Mouse (Mus musculus) activated CD4-positive, CD25-positive, alpha-beta regulatory T cell, adult 4 months (primary cell): ENCODE measurements around the gene Npas3. TPM values are rescaled to one million over a fixed set of nuclear protein-coding genes. Genes with fewer than 3 reads are reported as not detected.

Source experiments
- ATAC-seq: one replicate; pipeline ENCODE4 v1.8.0; 2017
- polyA plus RNA-seq, 2 experiments: library from polyadenylated mRNA; unstranded; fragments of 100-300 nt; shearing (Covaris generic); gene quantifications; one replicate each; pipeline ENCODE4 v1.2.1; 2017

Gene Npas3
- polyA plus RNA-seq, 2 experiments from 2014 or later, result 0.05 TPM; not detected in 1

DNA sequence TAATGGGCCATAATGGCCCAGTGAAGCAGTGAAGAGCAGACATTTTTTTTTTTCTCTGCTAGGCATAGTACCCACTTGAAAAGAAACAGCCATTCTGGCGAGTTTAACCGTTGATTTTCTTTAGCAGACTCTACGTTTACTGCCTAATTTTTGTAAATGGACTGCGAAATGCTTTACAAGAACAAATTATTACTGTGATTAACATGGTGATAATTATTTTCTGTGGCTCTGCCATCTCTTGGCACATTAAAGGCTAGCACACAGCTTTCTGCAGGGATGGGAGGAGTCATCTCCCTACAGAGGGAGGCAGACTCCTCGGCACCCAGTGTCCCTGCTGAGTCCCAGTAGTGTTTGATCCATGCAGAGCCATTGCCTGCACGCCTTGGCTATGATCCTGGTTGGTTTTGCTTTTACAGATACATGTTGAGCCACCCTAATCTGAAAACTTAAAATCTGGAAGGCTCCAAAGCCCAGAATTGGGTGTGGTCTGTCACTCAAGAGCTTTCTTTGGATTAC, 341.0 kb downstream of the Npas3 start:
- no peak for ATAC-seq

DNA sequence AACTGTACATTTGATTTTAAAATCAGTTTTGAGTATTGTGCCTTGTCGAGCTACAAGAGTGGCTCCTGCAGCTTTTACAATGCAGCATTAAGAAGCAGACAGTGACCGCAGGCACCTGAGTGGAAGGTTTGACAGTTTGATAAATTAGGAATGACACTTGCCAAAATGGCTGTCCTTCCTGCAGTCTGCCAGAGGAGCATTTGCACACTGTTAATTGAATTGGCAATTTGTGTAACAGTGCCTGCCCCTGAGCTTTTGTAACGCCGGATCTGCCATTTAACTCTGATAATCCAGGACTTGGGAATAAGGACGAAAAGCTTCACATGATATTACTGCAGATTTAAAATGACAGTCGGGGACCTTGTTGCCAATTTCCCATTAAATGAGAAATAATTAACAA, 357.2 kb downstream of the Npas3 start:
- no peak for ATAC-seq

DNA sequence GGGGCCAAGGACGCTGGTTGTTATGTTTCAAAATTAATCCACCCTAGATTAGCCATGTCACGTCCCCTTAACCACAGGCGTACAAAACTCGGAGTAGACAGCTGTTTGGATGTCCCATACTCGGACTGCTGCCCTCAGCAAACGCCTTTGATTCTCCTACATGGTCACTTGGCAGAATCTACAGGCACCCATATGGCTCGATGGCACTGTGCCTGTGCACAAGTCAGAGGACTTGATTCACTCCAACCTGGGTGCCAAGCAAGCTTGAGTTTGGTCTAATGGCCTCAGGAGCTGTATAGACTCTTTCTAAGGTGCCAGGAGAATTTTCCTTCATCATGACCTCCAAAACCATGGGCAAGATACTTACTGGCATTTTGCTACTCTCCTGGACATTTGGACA, 363.6 kb downstream of the Npas3 start:
- no peak for ATAC-seq

DNA sequence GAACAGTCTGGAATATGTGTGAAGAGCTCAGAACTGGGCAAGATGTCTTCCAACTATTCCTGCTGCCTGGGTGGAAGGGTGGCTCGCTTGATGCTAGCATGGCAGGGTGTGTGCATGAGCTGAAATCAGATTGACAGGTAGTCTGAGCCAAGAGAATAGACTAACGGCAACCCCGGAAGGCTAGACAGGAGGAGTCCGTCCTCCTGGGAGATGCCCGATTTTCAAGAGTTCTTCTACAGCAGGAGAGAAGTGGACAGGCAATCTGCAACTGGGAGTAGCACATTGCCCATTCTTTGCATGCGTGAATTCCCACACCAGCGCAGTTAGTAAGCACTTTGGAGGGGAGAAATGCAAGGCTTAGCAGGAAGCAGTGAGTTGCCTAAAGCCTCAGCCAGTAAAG, 372.8 kb downstream of the Npas3 start:
- no peak for ATAC-seq

DNA sequence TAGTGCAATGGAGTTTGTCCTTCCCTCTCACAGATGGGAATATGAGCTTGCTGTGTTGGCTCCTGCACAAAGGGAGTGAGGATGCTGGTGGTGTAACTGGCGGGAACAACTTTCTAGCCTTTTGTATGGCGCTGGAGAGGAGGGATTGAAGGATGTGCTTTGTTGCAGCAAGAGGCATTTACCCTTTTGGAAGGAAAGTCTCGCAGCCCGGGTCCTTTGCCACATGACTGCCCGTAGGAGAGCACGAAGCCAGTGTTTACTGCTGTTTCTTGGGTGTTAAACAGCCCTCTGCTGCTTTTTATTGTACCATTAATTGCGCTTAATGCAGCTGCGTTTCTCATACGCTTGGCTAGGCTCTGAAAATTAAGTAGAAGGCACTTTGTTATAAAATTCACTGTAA, 375.3 kb downstream of the Npas3 start:
- no peak for ATAC-seq

DNA sequence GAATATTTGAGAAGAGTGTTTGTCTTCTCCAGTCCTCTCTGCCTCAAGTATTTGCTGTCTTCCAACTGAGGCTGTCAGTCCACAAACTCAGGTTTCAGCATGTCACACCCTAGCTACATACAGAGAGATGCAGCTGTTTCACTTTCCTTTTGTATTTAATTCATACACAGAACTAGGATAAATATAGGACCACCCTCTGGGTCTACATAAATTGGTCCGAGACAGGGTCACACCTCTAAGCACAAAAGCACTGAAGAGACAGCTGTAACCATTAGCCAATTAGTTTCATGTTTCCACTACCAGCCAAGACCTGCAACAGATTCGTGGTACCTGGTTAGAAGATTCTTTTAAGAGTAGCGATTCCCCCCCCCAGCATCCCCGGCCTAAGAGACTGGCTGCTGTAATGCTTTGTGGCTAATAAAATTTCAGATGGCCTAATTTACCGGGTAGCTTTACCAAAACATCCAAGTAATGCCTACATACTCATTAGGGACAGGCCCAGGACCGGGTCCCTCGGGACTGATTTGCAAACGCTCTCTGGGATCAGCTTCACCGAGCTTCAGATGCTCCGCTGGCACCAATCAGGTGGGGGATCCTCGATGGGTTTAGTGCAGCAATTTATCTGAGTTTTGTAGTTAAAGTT, 376.0 kb downstream of the Npas3 start:
- ATAC-seq, result no peak

DNA sequence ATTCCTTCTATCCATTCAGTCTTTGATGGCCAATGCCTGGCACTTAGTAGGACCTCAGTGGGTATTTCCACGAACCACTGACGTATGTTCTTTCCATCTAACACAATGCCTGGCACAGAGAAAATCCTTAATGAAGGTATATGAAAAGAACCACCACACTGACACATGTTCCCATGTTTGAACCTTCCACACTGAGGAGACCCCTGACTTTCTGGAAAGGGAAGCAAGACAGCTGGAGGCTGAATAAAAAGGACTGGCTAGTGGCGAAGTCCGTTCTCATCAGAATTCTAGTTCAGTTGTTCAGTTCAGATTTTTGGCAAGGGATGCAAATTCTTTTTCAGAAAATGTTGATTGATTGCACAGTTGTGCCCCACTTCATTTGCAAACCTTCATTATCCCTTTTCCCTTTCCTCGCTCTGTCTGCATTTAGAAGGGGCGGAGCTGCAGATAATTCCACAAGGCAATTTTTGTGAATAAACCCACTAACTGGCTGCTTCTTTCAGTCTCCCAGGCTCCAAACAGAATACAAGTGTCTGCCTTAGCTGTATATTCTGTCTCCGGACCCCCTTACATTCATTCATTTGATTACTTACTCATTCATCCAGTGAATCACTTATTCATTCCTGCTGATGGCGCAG, 381.1 kb downstream of the Npas3 start:
- ATAC-seq, result no peak

DNA sequence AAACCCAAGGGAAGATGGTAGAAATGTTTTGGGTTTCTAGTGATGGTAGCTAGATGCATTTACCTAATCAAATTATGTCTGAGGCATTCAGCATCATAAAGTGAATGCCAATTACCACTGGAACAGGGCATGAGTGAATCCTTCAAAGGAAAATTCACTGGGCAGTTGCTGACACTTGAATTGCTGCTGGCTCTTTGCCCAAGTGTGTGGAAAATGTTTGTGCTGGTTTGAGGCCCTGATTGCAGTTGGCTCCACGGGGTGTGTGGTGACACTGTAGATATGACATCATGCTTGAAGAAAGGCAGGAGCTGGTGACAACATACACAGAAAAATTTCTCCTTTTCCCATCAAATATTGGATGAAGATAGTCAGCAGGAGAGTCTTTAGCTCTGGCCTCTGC, 382.1 kb downstream of the Npas3 start:
- no peak for ATAC-seq

DNA sequence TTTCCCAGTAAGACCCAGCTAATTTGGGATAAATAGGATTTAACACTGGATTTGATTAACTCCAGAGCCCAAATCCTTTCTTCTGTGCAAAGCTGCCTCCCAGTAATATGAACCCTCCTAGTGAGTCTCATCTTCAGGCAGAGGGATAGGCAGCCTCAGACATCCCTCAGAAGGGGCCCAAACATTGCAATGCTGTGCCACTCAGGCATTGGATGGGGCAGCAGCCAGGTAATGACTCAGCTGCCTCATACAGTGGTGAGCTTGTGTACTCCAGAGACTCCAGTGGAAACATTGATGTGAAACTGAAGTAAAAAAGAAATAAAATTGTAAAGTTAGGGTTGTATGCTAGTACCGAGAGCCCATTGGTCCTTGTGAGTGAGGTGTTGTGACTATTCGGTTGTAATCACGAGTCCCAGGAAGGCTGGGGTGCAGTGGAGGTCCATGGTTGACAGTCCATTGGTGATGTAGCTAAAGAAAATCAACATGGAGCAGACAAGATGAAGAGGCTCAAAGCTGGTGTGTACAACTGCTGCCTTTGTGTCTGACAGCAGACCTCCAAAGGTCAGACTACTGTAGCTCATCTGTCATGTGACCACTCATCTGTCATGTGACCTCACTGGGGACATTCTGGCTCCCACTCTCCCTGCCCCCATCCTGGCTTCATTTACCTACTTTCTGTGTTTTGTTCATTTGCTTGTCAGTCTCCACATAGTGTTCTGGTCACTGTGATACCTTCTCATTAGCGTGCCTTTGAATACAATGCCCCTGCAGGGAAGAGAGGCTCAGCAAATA, 383.0 kb downstream of the Npas3 start:
- no peak for ATAC-seq

DNA sequence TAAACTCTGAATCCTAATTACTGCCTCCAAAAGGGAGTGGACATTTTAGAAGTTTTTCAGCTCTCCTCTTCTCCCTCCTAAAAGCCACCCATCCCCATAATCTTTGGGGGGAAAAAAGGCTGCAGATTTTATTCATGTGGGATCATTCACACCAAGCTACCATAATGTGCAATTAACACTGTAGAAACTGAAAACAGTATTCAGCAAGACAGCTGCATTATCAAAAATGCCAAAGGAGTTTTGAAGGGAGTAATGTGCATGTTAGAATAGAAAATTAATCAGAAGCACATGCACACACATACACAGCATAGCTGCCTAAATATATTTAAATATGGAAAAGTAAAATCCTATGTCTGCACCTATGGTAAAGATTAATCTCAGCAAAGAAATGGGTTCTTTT, 390.1 kb downstream of the Npas3 start:
- ATAC-seq, result no peak

DNA sequence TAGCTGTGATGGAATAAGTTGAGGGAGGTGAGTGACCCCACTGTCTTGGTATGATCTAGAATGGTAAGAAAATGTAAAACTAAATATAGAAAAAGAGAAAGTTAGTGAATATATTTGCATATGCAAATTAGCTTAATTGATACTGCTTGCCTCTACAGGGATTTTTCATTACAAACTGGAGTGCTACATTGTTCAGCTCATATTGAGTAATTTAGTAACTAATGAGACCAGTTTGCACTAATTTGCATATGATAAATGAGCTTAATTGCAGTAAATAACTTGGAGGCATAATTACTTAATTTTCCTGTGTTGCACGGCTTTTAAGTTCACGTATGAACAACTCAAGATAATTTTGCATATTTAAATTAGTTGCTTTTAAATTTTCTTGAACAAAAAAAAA, 398.8 kb downstream of the Npas3 start:
- ATAC-seq, result no peak

DNA sequence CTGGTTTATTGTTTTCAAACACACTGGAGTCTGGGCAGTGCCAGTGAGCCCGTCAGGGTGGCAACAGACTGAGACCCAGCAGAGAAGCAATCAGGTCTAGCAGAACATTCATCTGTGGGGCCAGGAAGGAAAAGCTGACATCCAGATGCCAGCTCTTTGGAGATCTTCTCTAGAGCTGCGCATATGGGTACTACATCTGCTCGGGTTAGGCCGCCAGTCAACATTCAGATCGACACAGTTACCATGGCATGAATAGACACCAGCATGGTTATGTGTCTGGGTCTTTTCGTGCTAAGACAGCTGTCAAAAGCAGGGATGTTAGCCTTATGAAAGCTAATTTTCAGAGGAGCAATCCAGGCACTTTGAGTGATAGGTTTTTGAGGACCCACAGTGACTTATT, 407.8 kb downstream of the Npas3 start:
- no peak for ATAC-seq

DNA sequence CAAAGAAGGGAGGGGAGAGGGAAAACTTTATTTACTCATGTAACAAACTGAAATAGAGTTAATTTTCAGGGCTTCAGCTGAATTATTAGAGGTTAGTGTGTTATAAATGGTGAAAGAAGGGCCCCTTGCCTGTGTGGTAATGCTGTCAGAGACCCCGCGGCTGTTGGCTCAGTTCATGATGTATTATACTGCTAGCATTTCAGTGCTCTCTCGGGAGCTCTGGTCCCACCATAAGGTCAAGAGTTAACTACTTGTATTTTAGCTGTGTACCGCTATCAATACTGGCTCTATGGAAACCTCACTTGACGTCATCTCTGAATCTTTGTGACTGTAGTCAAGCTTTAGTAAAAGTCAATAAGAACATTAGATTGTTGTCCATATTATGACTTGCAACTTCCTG, 415.6 kb downstream of the Npas3 start:
- no peak for ATAC-seq

DNA sequence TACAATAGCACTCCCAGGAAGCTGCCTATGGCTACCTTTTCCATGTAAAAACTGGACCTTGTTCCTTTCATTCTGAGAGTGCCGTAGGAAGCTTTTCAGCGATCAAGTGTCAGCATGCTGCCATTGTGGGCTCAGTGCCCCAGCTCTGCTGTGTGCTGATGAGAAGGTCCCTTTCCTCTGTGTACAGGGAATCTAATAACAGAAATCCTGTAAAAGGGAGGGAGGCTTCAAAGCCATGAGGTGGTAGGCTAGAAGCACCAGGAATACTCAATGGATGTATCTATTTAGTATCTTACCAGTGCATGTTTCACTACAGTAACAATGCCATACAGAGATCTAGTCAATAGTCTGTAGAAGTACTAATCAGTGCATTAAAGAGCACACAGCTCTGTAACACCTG, 423.4 kb downstream of the Npas3 start:
- no peak for ATAC-seq

DNA sequence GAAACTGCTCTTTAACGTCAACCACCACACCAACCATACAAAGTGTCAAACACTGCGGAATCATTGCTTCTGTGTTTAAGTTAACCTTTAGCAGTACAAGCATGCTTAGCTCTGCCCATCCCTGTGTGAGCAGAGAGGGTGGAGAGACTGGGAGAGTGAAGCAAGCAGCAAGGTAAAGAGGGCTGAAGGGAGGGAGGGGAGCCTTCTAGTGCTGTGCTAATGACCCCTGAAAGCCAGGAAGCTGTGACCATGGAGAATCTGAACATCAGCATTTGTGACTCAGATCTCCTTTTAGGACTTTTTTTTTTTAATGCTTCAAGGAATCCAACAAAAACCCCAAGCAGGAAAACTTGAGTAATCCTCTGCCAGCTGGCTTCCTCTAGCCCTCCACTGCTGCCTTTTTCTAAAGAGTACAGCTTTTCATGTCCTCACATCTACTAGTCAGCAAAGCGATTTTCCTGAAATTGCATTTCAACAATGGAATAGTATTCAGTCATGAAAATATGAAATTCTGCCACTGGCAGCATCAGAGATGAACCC, 428.7 kb downstream of the Npas3 start:
- no peak for ATAC-seq

DNA sequence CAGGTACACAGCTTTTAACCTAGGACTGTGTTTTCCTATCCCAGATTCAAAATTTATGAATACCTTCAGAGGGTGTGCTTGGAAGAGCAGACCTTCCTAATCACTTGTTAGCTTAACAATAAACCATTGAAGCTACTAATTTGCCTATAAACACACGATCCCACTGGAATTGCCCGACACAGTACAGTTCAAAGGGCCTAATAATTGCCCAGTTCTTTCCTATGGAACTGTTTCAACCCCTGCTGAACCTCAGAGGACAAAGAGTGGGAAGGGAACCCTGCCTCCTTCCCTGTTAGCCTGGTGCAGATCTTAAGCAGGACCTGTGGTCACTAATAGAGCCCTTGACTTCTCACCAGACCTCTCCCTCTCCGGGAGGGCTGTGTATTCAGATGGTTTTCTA, 429.7 kb downstream of the Npas3 start:
- ATAC-seq, result no peak

DNA sequence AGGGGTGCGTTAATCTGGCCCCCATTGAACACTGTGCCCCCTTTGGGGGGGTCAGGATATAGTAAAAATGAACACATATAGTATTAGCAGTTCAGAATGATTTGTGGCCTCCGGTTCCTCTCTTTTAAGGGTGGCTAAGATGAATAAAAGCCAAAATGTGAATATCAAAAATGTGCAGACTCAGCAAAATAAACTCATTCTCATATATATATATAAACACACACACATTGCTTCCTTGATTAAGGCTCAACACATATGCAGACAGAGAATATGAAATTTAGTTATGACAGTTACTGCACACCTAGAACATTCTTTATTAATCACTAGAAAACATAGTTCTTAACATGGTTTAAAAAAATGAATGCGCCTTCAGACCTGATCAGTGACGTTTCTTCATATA, 430.7 kb downstream of the Npas3 start:
- ATAC-seq, result no peak

DNA sequence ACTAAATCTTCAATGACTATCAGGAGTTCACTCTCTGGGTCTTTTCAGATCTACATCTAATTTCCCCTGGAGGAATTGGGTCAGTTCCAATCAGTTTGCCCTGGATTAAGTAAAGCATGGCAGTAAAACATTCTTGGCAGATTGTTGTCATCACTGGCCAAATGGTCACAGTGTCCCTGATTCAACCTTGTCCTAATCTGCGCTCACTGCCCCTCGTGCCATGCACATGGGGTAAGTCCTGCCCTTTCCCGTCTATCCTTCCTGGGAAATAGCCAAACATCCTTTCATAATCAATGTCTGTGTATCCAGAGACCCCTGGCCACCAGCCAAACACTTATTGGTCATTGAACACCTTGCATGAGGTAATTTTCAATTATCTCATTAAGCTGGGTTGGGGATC, 432.0 kb downstream of the Npas3 start:
- ATAC-seq, result no peak

DNA sequence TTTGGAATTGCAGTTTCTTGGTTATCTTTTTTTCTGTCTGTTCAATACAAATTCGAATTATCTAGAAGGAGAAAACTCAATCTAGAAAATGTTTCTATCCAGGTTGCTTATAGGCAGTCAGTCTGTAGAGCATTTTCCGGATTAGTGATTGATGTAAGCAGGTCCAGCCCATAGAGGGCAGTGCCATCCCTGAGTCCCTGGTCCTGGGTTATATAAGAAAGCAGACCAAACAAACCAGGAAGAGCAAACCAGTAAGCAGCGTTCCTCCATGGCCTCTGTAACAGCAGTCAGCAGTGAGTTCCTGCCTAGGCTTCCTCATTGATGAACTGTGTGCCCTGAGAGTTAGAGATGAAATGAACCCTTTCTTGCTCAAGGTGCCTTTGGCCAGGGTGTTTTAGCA, 433.6 kb downstream of the Npas3 start:
- no peak for ATAC-seq

DNA sequence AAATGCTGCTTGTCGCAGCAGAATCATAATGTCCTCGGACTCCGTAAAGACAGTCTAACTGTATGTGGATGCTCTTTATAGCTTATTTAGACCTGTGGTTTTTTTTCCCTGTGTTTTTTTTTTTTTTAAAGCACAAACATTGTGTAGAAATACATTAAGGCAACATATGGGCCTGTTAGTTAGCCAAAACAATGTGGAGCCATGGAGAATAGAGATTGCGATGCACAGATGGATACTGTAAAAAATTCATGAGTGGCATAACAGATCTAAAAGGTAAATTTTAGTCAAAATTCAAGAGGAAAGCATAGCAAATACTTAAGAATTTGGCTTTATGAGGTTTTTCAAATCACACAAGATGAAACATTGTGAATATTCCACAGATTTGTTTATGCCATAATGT, 444.0 kb downstream of the Npas3 start:
- no peak for ATAC-seq

DNA sequence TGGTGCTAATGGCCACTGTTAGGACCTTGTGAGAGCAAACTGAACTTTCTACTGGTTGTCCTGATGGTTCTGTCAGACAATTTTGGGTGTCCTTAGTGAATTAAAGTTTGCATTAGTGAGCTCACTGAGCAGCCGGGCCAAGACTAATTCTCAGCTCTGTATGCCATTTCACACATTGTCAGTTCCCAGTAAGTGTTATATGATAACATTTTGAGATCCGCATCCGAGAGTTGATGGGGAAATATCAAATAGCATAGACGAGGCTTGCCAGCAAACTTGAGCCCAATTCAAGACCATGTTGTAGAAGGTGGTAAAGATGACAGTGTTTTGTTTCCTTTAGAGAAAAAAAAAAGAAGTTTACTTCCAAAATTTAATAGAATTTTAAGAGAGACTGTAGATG, 445.9 kb downstream of the Npas3 start:
- ATAC-seq, result no peak

DNA sequence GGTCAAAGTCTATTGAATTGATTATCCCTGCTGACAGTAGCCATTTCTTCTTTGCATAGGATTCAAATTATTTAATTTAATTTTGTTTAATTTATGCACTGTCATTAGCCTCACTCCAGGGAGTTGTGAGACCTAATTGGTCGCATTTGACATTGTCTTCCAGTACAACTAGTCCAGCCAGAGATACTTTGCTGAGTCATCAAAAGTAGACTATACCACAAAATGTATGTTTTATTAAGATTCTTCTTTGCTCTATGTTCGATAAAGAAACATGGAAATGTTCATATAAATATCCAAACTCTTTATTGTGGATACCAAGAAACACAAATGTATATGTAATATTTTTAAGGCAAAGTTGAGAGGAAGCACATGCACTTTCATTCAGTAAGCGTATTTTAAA, 446.8 kb downstream of the Npas3 start:
- no peak for ATAC-seq

DNA sequence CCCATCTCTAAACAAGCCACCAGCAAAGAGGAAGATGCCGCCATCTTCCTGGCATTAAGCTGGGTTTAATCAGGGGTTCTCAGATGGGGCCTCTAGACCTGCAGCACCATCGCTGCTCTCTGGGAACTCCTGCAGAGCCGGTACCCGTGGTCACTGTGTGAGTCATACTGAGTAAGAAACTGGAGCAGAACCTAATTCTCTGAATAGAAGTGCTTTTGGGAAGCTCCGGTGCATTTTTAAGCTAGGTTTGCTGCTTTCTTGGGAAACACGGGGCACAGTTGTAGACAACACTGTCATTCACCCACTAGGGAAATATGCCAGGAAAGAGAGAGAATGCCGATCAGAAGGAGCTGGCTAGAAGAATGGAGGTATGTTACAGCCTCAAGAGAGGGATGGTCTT, 449.2 kb downstream of the Npas3 start:
- ATAC-seq, result no peak
